Mouse (Mus musculus) forebrain, embryonic 16.5 days (tissue): ENCODE measurements around the gene Tada3. TPM values are rescaled to one million over a fixed set of nuclear protein-coding genes. Genes with fewer than 3 reads are reported as not detected.
"Not testable (repeated sequence)": the region's sequence is repeated elsewhere in the genome, so short reads cannot be mapped to it uniquely, and the experiment has no call there.

Experiments used
- ATAC-seq: fragments of 200-750 bp; cut with Nextera tagmentation; 2 replicates; pipeline ENCODE4 v1.8.0; 2017; ENCODE audit warnings: mild to moderate bottlenecking, moderate library complexity
- H3K27ac ChIP-seq: fragments of 300-500 bp; sonication (generic); 2 replicates; pipeline ENCODE4 v1.5.1; 2014; ENCODE audit warnings: low read length, control low read depth
- H3K27me3 ChIP-seq: fragments of 300-500 bp; sonication (generic); replicated peaks from 2 replicates; pipeline ENCODE4 v1.6.1; 2014; ENCODE audit warnings: low read length; ENCODE audit not compliant: control insufficient read depth, insufficient read depth
- H3K36me3 ChIP-seq: fragments of 300-500 bp; sonication (generic); 2 replicates; pipeline ENCODE4 v1.6.1; 2014; ENCODE audit not compliant: control insufficient read depth, insufficient read depth
- H3K4me1 ChIP-seq: fragments of 300-500 bp; sonication (generic); replicated peaks from 2 replicates; pipeline ENCODE4 v1.6.1; 2014; ENCODE audit warnings: low read length; ENCODE audit not compliant: control insufficient read depth, insufficient read depth
- H3K4me2 ChIP-seq: fragments of 300-500 bp; sonication (generic); 2 replicates; pipeline ENCODE4 v1.6.1; 2014; ENCODE audit warnings: mild to moderate bottlenecking, low read length, control low read depth
- H3K4me3 ChIP-seq: fragments of 300-500 bp; sonication (generic); replicated peaks from 2 replicates; pipeline ENCODE4 v1.5.1; 2014; ENCODE audit warnings: mild to moderate bottlenecking, low read length, control low read depth
- H3K9ac ChIP-seq: fragments of 300-500 bp; sonication (generic); replicated peaks from 2 replicates; pipeline ENCODE4 v1.6.1; 2014; ENCODE audit warnings: low read depth, low read length, control low read depth
- H3K9me3 ChIP-seq: fragments of 300-500 bp; sonication (generic); 2 replicates; pipeline ENCODE4 v1.6.1; 2016; ENCODE audit warnings: low read length; ENCODE audit not compliant: control insufficient read depth
- WGBS: fragments of 180-500 bp; shearing (Covaris S2); extraction: QIAGEN DNeasy Blood & Tissue Kit; methylation state at CpG from one replicate; pipeline ENCODE4 v1.1.7; 2014; 5-methylcytosine and 5-hydroxymethylcytosine counted together
- polyA plus RNA-seq: library from polyadenylated mRNA; unstranded; fragments of >200 nt; fragmentation: Nextera tagmentation; extraction: Ambion mirVana; gene quantifications from 2 replicates; pipeline ENCODE4 v1.2.1, GENCODE M21; 2015

Tada3 gene
- polyA plus RNA-seq, 1 experiment from 2014 or later: 88.8 TPM

GRCm38 (mm10) chr6:113341574-113341973 is 36.1 kb downstream of the Tada3 start:
- H3K4me3 ChIP-seq: no peak overlapping the region; the same call in 1 of the 2 replicates
- H3K9me3 ChIP-seq: no peaks in the 10 kb centered on the region
- no peak overlapping the region for H3K27ac ChIP-seq
- no peak for ATAC-seq
- 0 out of 2 replicates have a peak overlapping the region, but pooled peaks have one; percentile 6 for H3K9ac ChIP-seq
- peak overlapping the region; percentile 29 for H3K4me2 ChIP-seq
- 90% methylated on average over 6 of the region's 6 CpGs for WGBS
- H3K27me3 ChIP-seq: no peaks in the 10 kb centered on the region
- no peaks in the 10 kb centered on the region for H3K36me3 ChIP-seq
- H3K4me1 ChIP-seq: peaks cover 16% of the 10 kb centered on the region

GRCm38 (mm10) chr6:113336852-113337620 is 40.6 kb downstream of the Tada3 start:
- ATAC-seq: no peak
- Histone ChIP-seq H3K4me2 (no peak overlapping the region), H3K36me3 (peaks cover 16% of the 10 kb centered on the region), H3K9me3 (no peaks in the 10 kb centered on the region), H3K27me3 (no peaks in the 10 kb centered on the region), H3K9ac (no peak overlapping the region), H3K27ac (no peak overlapping the region), H3K4me3 (no peak overlapping the region), H3K4me1 (peaks cover 9% of the 10 kb centered on the region)
- 67% methylated on average over 8 of the region's 8 CpGs for WGBS

GRCm38 (mm10) chr6:113334216-113334615 is 43.5 kb downstream of the Tada3 start:
- Histone ChIP-seq H3K27me3 (no peaks in the 10 kb centered on the region), H3K4me3 (no peak overlapping the region), H3K9ac (no peak overlapping the region), H3K4me2 (no peak overlapping the region), H3K27ac (no peak overlapping the region), H3K36me3 (peaks cover 16% of the 10 kb centered on the region), H3K9me3 (no peaks in the 10 kb centered on the region), H3K4me1 (peaks cover 6% of the 10 kb centered on the region; the same call in 1 of the 2 replicates)
- no peak for ATAC-seq
- WGBS: 74% methylated on average over 6 of the region's 6 CpGs

- peak; percentile 66 for ATAC-seq
- Histone ChIP-seq H3K4me1 (peaks cover 6% of the 10 kb centered on the region; the same call in 1 of the 2 replicates), H3K9ac (no peak overlapping the region), H3K4me3 (no peak overlapping the region), H3K4me2 (no peak overlapping the region), H3K36me3 (peaks cover 16% of the 10 kb centered on the region), H3K27me3 (no peaks in the 10 kb centered on the region), H3K27ac (peak overlapping the region; percentile 19; the same call in 1 of the 2 replicates), H3K9me3 (no peaks in the 10 kb centered on the region)
- WGBS: 40% methylated on average over 14 of the region's 14 CpGs
These were observed 44.3 kb downstream of the Tada3 start for GRCm38 (mm10) chr6:113333137-113333950.

- WGBS: 75% methylated on average over 6 of the region's 6 CpGs
- H3K4me3 ChIP-seq, ATAC-seq, H3K4me2 ChIP-seq, H3K9ac ChIP-seq, H3K27ac ChIP-seq, H3K4me1 ChIP-seq, H3K27me3 ChIP-seq, H3K9me3 ChIP-seq: not testable (repeated sequence)
- H3K36me3 ChIP-seq: peaks cover 16% of the 10 kb centered on the region
These were observed 44.9 kb downstream of the Tada3 start for GRCm38 (mm10) chr6:113332734-113333133.

- Histone ChIP-seq H3K27ac (no peak overlapping the region), H3K9me3 (no peaks in the 10 kb centered on the region), H3K4me2 (no peak overlapping the region), H3K4me1 (peaks cover 11% of the 10 kb centered on the region), H3K9ac (no peak overlapping the region), H3K27me3 (no peaks in the 10 kb centered on the region), H3K36me3 (peaks cover 16% of the 10 kb centered on the region), H3K4me3 (no peak overlapping the region)
- WGBS: 91% methylated on average over 11 of the region's 11 CpGs
- no peak for ATAC-seq
These were observed 46.0 kb downstream of the Tada3 start for GRCm38 (mm10) chr6:113331721-113332120.

GRCm38 (mm10) chr6:113330547-113330946 is 47.1 kb downstream of the Tada3 start:
- Histone ChIP-seq H3K9ac (no peak overlapping the region), H3K4me2 (no peak overlapping the region), H3K27me3 (no peaks in the 10 kb centered on the region), H3K27ac (no peak overlapping the region), H3K36me3 (peaks cover 12% of the 10 kb centered on the region; the same call in 1 of the 2 replicates), H3K9me3 (no peaks in the 10 kb centered on the region), H3K4me1 (peaks cover 16% of the 10 kb centered on the region), H3K4me3 (no peak overlapping the region)
- ATAC-seq: no peak
- 68% methylated on average over 2 of the region's 2 CpGs for WGBS

GRCm38 (mm10) chr6:113329396-113329795 is 48.3 kb downstream of the Tada3 start:
- 100% methylated on average over 1 of the region's 1 CpGs for WGBS
- peaks cover 16% of the 10 kb centered on the region for H3K4me1 ChIP-seq

More at GRCm38 (mm10) chr6:113329396-113329795, 48.3 kb downstream of the Tada3 start:
- no peaks in the 10 kb centered on the region for H3K27me3 ChIP-seq
- no peak overlapping the region for H3K4me2 ChIP-seq
- no peak for ATAC-seq
- H3K9me3 ChIP-seq: no peaks in the 10 kb centered on the region
- peaks cover 4% of the 10 kb centered on the region for H3K36me3 ChIP-seq
- H3K27ac ChIP-seq: no peak overlapping the region
- no peak overlapping the region for H3K4me3 ChIP-seq
- no peak overlapping the region for H3K9ac ChIP-seq
